Mouse (Mus musculus) layer of hippocampus, adult 2 months (tissue): Measurements from ENCODE around the gene Slmap. TPM values are rescaled to one million over a fixed set of nuclear protein-coding genes. Genes with fewer than 3 reads are reported as not detected.
"Not testable (repeated sequence)": the region's sequence is repeated elsewhere in the genome, so short reads cannot be mapped to it uniquely, and the experiment has no call there.

Experiments used
- DNase-seq, 2 experiments: peaks; one replicate each; pipeline ENCODE4 v3.0.0; 2022; ENCODE audit warnings: low spot score in 2 of 2
- H3K27ac ChIP-seq: fragments of 200-600 bp; 2 replicates; pipeline ENCODE4 v1.8.1; 2022
- H3K4me3 ChIP-seq: fragments of 200-600 bp; 2 replicates; pipeline ENCODE4 v1.8.1; 2022; ENCODE audit warnings: mild to moderate bottlenecking
- CTCF ChIP-seq: fragments of 200-600 bp; conservative IDR thresholded peaks from 2 replicates; pipeline ENCODE4 v1.8.1; 2022; ENCODE audit warnings: antibody characterized with exemption, mild to moderate bottlenecking, moderate library complexity
- total RNA-seq, 2 experiments: library from RNA; stranded (reverse); gene quantifications; 2 replicates each; pipeline ENCODE4 v1.2.3; 2021

The Slmap gene
- total RNA-seq, 2 experiments from 2014 or later = 102 to 104 TPM

- Histone ChIP-seq H3K4me3 (no peak overlapping the region), H3K27ac (no peak overlapping the region)
- DNase-seq = no peak
- no peak for TF ChIP-seq CTCF
These were observed 8.8 kb downstream of the Slmap start for GRCm38 (mm10) chr14:26525955-26526354.

DNA sequence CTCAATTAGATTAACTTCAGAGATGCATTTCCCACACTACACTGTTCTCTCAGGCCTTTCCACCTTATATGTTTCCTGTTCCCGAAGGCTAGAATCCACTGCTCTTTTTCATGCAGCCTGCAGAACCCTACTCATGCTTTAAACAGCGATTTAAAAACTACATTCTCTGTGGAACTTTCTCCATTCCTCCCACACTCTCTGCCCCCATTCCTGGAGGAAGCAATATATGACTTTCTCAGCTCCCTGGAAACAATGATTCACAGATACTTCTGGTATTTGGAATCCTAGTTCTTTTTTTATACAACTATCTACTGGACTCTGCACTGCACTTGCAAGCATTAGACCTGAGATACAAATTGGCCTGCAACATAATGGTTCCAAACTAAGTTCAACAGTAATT, 11.6 kb downstream of the Slmap start:
- Histone ChIP-seq H3K27ac (no peak overlapping the region), H3K4me3 (no peak overlapping the region)
- TF ChIP-seq CTCF = no peak
- DNase-seq = no peak

GRCm38 (mm10) chr14:26519831-26520230, 14.9 kb downstream of the Slmap start:
- Histone ChIP-seq H3K27ac (no peak overlapping the region), H3K4me3 (no peak overlapping the region)
- no peak for DNase-seq
- TF ChIP-seq CTCF = no peak

DNA sequence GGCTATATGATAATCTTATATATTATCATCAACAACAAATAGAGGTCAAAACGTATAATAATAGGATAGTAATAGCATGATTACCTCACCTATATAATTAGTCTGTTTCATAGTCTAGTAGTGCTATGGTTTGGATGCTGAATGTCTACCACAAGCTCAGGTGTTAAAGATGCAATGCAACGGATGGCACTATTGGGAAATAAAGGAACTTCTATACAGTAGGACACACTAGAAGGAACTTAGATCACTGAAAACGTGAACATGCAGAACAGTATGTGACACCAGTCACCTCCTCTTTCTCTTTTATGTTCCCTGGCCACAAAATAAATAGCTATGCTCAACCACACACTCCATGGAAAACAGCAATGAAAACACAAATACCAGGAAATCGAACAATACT, 16.9 kb downstream of the Slmap start:
- no peak for DNase-seq
- Histone ChIP-seq H3K27ac (no peak overlapping the region), H3K4me3 (no peak overlapping the region)
- no peak for TF ChIP-seq CTCF

- not testable (repeated sequence) for H3K27ac ChIP-seq, H3K4me3 ChIP-seq, DNase-seq
These were observed 18.5 kb downstream of the Slmap start for GRCm38 (mm10) chr14:26516232-26516631.

- no peak for TF ChIP-seq CTCF
- no peak for DNase-seq
- Histone ChIP-seq H3K27ac (no peak overlapping the region), H3K4me3 (no peak overlapping the region)
These were observed 18.9 kb downstream of the Slmap start for GRCm38 (mm10) chr14:26515802-26516201.

DNA sequence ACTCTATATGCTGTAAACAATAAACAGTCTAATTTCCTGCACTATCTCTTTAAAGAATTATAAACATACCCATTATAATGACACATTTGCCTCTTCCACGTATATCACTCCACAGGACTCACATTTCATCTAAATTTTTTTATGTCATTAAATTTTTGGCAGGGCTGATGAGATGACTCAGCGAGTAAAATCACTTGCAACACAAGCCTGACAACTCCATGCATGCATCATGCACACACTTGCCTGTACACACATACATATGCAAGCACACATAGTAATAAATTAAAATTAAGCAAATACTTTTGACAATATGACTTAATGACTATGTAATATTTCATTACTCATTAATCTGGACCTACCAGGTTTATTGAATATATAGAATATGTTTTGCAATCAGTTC, 24.2 kb downstream of the Slmap start:
- TF ChIP-seq CTCF = no peak
- no peak overlapping the region for H3K27ac ChIP-seq
- H3K4me3 ChIP-seq = no peak overlapping the region
- DNase-seq = no peak

DNA sequence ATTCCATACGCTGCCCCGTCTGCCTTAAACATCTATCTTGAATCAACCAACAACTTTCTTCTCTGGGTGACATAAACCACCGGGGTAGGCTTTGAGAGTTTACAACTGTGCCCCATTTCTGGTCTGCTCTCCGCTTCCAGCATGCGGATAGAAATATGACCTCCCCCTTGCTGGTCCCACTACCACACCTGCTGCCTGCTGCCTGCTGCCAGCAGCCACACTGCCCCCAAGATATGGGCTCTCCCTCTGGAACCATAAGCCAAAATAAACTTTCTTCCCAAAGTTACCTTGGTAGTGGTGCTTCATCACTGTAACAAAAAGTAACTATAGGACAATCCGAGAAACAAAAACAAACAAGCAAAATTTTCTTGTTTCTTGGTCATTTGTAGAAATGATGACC, 26.6 kb downstream of the Slmap start:
- no peak for DNase-seq
- TF ChIP-seq CTCF = no peak
- H3K27ac ChIP-seq = no peak overlapping the region
- H3K4me3 ChIP-seq = no peak overlapping the region

DNA sequence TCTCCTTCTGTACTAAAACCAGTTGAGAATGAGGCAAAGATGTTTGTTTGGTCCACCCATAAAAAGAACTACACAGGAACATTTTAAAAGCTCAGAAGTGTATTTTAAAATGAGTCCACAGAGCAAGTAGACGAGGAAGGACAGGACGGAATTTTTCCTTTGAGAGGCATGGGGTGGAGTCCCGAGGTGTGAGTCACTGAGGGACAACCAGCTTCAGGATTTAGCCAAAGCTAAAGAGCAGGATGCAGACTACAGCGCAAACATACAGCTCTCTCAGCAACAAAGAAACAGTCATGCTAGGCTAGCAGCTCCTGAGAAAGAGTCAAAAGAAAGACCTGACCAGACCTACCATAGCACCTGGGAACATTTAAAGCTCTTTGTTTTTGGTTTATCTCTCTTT, 27.4 kb downstream of the Slmap start:
- Histone ChIP-seq H3K27ac (no peak overlapping the region), H3K4me3 (no peak overlapping the region)
- no peak for TF ChIP-seq CTCF
- DNase-seq = no peak

- DNase-seq = no peak
- H3K4me3 ChIP-seq = no peak overlapping the region
- no peak overlapping the region for H3K27ac ChIP-seq
- TF ChIP-seq CTCF = no peak
These were observed 30.2 kb downstream of the Slmap start for GRCm38 (mm10) chr14:26504541-26504940.

DNA sequence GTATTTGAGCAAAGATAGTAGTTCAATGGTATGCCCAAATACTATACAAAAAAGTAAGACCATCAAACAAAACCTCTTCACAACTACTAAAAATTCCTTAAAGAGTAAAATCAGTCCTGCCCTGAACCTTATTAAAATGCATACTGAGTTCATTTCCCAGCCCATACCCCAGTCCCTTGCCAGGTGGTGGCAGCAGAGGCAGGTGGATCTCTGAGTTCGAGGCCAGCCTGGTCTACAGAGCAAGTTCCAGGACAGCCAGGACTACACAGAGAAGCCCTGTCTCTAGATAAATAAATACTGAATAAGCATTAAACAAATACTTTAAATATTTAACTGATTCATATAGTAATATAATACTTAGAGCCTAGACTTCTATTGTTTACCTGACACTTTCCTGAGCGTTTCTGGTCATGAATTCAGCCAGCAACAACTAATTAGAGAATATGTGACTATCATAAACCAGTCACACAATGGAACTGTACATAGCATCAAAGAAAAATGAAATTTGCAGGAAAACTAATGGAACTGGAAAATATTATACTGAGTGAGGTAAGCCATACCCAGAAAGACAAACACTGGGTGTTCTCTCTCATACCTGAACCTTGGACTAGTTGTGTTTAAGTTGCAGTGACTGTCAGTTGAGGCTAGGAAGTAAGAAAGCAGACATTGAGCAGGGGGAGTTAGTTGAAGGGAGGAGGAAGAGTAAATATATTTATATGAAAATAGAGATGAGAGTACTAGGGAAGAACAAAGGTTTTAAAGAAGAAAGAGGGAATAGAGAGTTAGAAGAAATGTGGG, 34.4 kb downstream of the Slmap start:
- TF ChIP-seq CTCF = no peak
- DNase-seq = no peak
- Histone ChIP-seq H3K27ac (no peak overlapping the region), H3K4me3 (no peak overlapping the region)

- no peak overlapping the region for H3K27ac ChIP-seq
- DNase-seq = no peak
- TF ChIP-seq CTCF = peak; percentile 47
- H3K4me3 ChIP-seq = no peak overlapping the region
These were observed 39.7 kb downstream of the Slmap start for GRCm38 (mm10) chr14:26495021-26495420.

DNA sequence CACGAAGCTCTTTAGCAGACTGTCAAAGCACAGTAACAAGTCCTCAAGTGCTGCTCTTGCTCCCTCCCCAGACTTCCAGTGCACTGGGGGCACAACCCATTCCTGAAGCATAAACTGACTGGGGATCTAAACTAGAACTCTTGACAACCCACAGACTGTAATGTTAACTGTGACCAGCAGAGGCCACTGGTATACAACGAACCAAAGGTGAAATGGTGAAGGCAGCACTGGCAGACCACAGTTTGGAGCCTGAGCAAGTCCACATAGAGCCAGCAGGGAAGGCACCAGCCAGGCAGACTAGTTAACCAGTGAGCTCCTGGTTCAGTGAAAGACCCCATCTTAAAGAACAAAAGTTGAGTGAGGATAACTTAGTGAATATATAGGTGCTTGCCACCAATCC, 43.6 kb downstream of the Slmap start:
- Histone ChIP-seq H3K27ac (no peak overlapping the region), H3K4me3 (no peak overlapping the region)
- peak; percentile 88 for TF ChIP-seq CTCF
- DNase-seq = peak; percentile 34 to 57

GRCm38 (mm10) chr14:26488329-26489020, 46.3 kb downstream of the Slmap start:
- TF ChIP-seq CTCF = no peak
- peak overlapping the region; percentile 43; the same call in 1 of the 2 replicates for H3K27ac ChIP-seq
- peak in 1 of 2 experiments; percentile 4 for DNase-seq
- H3K4me3 ChIP-seq = no peak overlapping the region
